Mouse (Mus musculus): Measurements from ENCODE around the gene Atp10a.

GRCm38 (mm10) chr7:58677111-58677805, 21.3 kb downstream of the Atp10a start:
- TF ChIP-seq POLR2A (IDR thresholded peaks at IDR 0.05; ENCODE audit: borderline replicate concordance, extremely low read depth, insufficient read depth, insufficient read length, poor library complexity, severe bottlenecking) (no peak), CTCF (IDR thresholded peaks at IDR 0.05; ENCODE audit: borderline replicate concordance, extremely low read depth, insufficient read depth, insufficient read length) (no peak)

All from brain, embryonic 14.5 days (tissue).